In genomic region chr1:90928575-90928934, GRCm38 (mm10) we compare ENCODE assay signal across 8 mouse cellular contexts. TPM values are rescaled to one million over a fixed set of nuclear protein-coding genes. Genes with fewer than 3 reads are reported as not detected.
DNase-seq lines count a peak whose midpoint lies in the region.

No protein-coding gene starts in this region.

- peak overlapping the region; percentile 66 for H3K27ac ChIP-seq in hindbrain, embryonic 10.5 days

- peaks cover 19% of the 10 kb centered on the region for H3K27me3 ChIP-seq in hindbrain, embryonic 10.5 days (ENCODE audit: insufficient read depth, poor library complexity, severe bottlenecking)

- 5% methylated on average over 6 of the region's 6 CpGs for WGBS in hindbrain, embryonic 10.5 days

- DNase-seq in Muller cell, postnatal 12 days (ENCODE audit: inconsistent ontology term): peak; percentile 76
- DNase-seq in cerebellum, adult 8-10 months: peak; percentile 45
- DNase-seq in frontal cortex, adult 2 months (ENCODE audit: extremely low spot score in 1 of 2, low spot score in 1 of 2): peak; percentile 56 to 93
- DNase-seq in hindbrain, embryonic 10.5 days (ENCODE audit: low spot score): peak; percentile 87
- peak; percentile 68 for DNase-seq in layer of hippocampus, adult 9-11 months
- DNase-seq in lung, postnatal 10 days: peak; percentile 94
- DNase-seq in retina, postnatal 7 days (ENCODE audit: low read depth, low spot score): peak; percentile 64
- peak; percentile 63 for DNase-seq in urinary bladder, adult 2 months (ENCODE audit: low spot score)

- peak overlapping the region; percentile 46 for H3K4me3 ChIP-seq in hindbrain, embryonic 10.5 days

- no peaks in the 10 kb centered on the region for H3K36me3 ChIP-seq in hindbrain, embryonic 10.5 days

- peaks cover 15% of the 10 kb centered on the region for H3K4me1 ChIP-seq in hindbrain, embryonic 10.5 days (replicated peaks)

- H3K9me3 ChIP-seq in hindbrain, embryonic 10.5 days: no peaks in the 10 kb centered on the region

RNA-seq across cellular contexts. Expression of gene Mlph, which starts 13.7 kb away (rescaled TPM):
- polyA plus RNA-seq in frontal cortex, adult 2 months (2012; rRNA removed): 0.69 and 1.2 TPM in 2 replicates
- polyA plus RNA-seq in hindbrain, embryonic 10.5 days (2016; fragmentation: Nextera tagmentation; extraction: Ambion mirVana): 0.14 and 0.32 TPM in 2 replicates
- 6.0 and 7.2 TPM in 2 replicates for polyA plus RNA-seq in urinary bladder, adult 2 months (2012; rRNA removed)

RNA-seq across cellular contexts. Expression of gene Prlh, which starts 24.4 kb away (rescaled TPM):
- polyA plus RNA-seq in frontal cortex, adult 2 months (2012; rRNA removed): not detected in 2 replicates
- polyA plus RNA-seq in hindbrain, embryonic 10.5 days (2016; fragmentation: Nextera tagmentation; extraction: Ambion mirVana): not detected in 2 replicates
- polyA plus RNA-seq in urinary bladder, adult 2 months (2012; rRNA removed): not detected in 2 replicates

RNA-seq across cellular contexts. Expression of gene Rab17, which starts 40.9 kb away (rescaled TPM):
- polyA plus RNA-seq in frontal cortex, adult 2 months (2012; rRNA removed): 0.06 and 0.21 TPM in 2 replicates
- polyA plus RNA-seq in hindbrain, embryonic 10.5 days (2016; fragmentation: Nextera tagmentation; extraction: Ambion mirVana): 0.25 and 0.35 TPM in 2 replicates
- polyA plus RNA-seq in urinary bladder, adult 2 months (2012; rRNA removed): 4.2 and 6.0 TPM in 2 replicates

Comparison
In these comparisons a context has a peak if more than half of its experiments do, and no peak if none do; other contexts are left out.
1. Peak in every context shown above with its lines: DNase-seq, H3K4me3 ChIP-seq and H3K27ac ChIP-seq.